Mouse (Mus musculus) hindbrain, postnatal 0 days (tissue): ENCODE results near the gene Nek2. TPM values are rescaled to one million over a fixed set of nuclear protein-coding genes. Genes with fewer than 3 reads are reported as not detected.

Experiments
- ATAC-seq: fragments of 200-750 bp; cut with Nextera tagmentation; 2 replicates; pipeline ENCODE4 v1.8.0; 2017; ENCODE audit warnings: mild to moderate bottlenecking, moderate TSS enrichment, moderate library complexity
- DNase-seq: peaks from one replicate; pipeline ENCODE4 v3.0.0-alpha.2; 2015; ENCODE audit warnings: low spot score
- H3K27ac ChIP-seq: fragments of 300-500 bp; sonication (generic); 2 replicates; pipeline ENCODE4 v1.5.1; 2014; ENCODE audit warnings: mild to moderate bottlenecking
- H3K27me3 ChIP-seq: fragments of 300-500 bp; sonication (generic); 2 replicates; pipeline ENCODE4 v1.6.1; 2014; ENCODE audit warnings: low read length, mixed read lengths; ENCODE audit not compliant: insufficient read depth
- H3K36me3 ChIP-seq: fragments of 300-500 bp; sonication (generic); 2 replicates; pipeline ENCODE4 v1.6.1; 2014; ENCODE audit warnings: low read length, mixed read lengths; ENCODE audit not compliant: insufficient read depth
- H3K4me1 ChIP-seq: fragments of 300-500 bp; sonication (generic); 2 replicates; pipeline ENCODE4 v1.6.1; 2014; ENCODE audit warnings: antibody characterized with exemption, low read length, mixed read lengths; ENCODE audit not compliant: insufficient read depth
- H3K4me2 ChIP-seq: fragments of 300-500 bp; sonication (generic); 2 replicates; pipeline ENCODE4 v1.6.1; 2014; ENCODE audit warnings: low read depth, mild to moderate bottlenecking, low read length, moderate library complexity, mixed read lengths
- H3K4me3 ChIP-seq: fragments of 300-500 bp; sonication (generic); 2 replicates; pipeline ENCODE4 v1.5.1; 2014; ENCODE audit warnings: low read length
- H3K9ac ChIP-seq: fragments of 300-500 bp; sonication (generic); replicated peaks from 2 replicates; pipeline ENCODE4 v1.6.1; 2014; ENCODE audit warnings: mild to moderate bottlenecking, low read length, moderate library complexity, mixed read lengths
- H3K9me3 ChIP-seq: fragments of 300-500 bp; sonication (generic); 2 replicates; pipeline ENCODE4 v1.6.1; 2016; ENCODE audit warnings: low read length, mixed read lengths
- CTCF ChIP-seq: IDR thresholded peaks from 2 replicates; pipeline ENCODE4 v1.5.1; 2016; ENCODE audit warnings: antibody characterized with exemption, control low read depth, low read depth
- WGBS: fragments of 180-500 bp; shearing (Covaris S2); extraction: QIAGEN DNeasy Blood & Tissue Kit; methylation state at CpG from one replicate; pipeline ENCODE4 v1.1.7; 2014; 5-methylcytosine and 5-hydroxymethylcytosine counted together
- polyA plus RNA-seq: library from polyadenylated mRNA; unstranded; fragments of >200 nt; fragmentation: Nextera tagmentation; extraction: Ambion mirVana; gene quantifications from 2 replicates; pipeline ENCODE4 v1.2.1, GENCODE M21; 2015
- total RNA-seq: library from RNA; depleted of rRNA; stranded (reverse); fragments of >200 nt; gene quantifications from 2 replicates; pipeline ENCODE4 v1.2.3, GENCODE M21; 2014; rRNA removed

Gene Nek2
- total RNA-seq (9.1 and 9.5 TPM in 2 replicates), polyA plus RNA-seq (7.7 and 8.4 TPM in 2 replicates)

DNA sequence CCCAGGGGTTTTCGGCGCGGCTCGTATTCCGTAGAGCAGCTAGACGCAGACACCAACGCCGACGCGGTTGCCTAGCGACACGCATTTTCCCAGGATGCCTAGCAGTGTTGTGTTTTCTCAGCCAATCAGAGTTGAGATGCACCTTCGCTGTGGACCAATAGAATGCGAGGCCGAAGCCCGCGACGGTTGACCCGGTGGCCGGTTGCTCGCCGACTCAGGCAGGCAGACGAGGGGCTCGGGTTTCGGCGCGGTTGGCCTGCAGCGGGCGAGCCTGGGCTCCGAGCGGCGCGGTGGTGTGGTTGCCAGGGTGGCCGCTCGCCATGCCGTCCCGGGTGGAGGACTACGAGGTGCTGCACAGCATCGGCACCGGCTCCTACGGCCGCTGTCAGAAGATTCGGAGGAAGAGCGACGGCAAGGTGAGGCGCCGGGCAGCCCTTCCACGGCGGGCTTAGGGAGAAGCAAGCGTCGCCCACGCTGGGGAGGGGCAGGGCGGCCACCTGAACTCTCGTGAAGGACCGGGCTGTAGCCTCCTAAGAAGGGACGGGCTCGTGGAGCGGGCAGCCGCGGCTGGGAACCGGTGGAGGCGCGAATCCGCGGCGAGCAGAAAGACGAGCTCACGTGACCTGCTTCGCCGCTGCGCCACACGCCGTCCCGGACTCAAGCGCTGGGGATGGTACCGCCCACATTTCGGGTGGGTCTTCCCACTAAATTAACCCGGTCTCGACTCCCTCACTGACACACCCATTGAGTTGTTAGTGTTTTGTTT is at the start of gene Nek2:
Gene Nek2, plus strand, starts transcription at position 119 of the 766 bp plus-strand sequence.
- no peaks in the 10 kb centered on the region for H3K9me3 ChIP-seq
- H3K4me2 ChIP-seq, result peak within 1 kb of the TSS; percentile 95
- H3K27me3 ChIP-seq, result no peaks in the 10 kb centered on the region
- WGBS, result under 1% methylated on average over 79 of the region's 79 CpGs
- H3K4me1 ChIP-seq, result no peaks in the 10 kb centered on the region; the same call in 1 of the 2 replicates
- DNase-seq (peak; percentile 99), ATAC-seq (peak; percentile 94)
- H3K36me3 ChIP-seq, result no peaks in the 10 kb centered on the region; the same call in 1 of the 2 replicates
- H3K4me3 ChIP-seq, result peak within 1 kb of the TSS; percentile 74
- no peak within 1 kb of the TSS for H3K27ac ChIP-seq
- peak within 1 kb of the TSS; percentile 52 for H3K9ac ChIP-seq
- no peak for TF ChIP-seq CTCF

DNA sequence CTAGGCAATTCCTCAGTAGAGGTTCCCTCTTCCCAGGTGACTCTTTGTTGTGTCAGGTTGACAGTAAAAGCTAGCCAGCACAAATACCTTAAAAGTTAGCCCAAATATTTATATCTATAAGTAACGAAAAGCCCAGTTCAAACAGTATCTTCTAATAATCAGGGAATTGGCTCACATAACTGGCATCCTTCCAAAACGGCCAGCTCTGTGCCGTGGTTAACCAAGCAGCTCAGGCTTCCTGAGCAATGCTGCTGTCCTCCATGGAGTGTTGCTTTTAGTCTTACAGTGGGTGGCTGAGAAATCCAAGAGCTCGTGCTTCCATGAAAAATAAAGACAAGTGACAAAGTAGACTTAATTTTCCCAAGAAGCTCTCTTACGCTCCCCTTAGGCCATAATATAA is 47.1 kb upstream of the Nek2 start:
- Histone ChIP-seq H3K36me3 (peaks cover 20% of the 10 kb centered on the region; the same call in 1 of the 2 replicates), H3K9me3 (no peaks in the 10 kb centered on the region), H3K27ac (no peak overlapping the region), H3K4me2 (no peak overlapping the region), H3K9ac (no peak overlapping the region), H3K4me3 (no peak overlapping the region), H3K4me1 (no peaks in the 10 kb centered on the region), H3K27me3 (no peaks in the 10 kb centered on the region)
- DNase-seq (peak; percentile 45), ATAC-seq (no peak)
- WGBS, result 62% methylated on average over 5 of the region's 5 CpGs
- TF ChIP-seq CTCF, result no peak

DNA sequence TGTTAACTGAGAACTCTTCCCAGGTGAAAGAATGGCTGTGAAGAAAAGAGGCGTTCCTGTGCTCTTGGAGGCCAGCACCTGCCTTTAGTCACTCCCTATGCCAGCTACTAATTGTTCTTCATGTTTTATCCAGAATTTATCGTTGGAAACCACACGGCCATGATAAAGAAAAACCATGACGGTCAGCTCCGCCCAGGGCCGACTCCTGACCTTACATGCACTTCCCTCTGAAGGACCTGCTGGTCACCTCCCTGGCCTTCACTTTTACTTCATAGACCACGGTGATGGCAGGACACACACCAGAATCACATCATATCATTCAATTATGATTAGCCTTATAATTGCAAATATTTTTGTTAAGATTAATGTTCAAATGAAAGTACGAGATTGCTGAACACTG is 46.1 kb upstream of the Nek2 start:
- H3K4me2 ChIP-seq, result no peak overlapping the region
- DNase-seq, result no peak
- TF ChIP-seq CTCF, result no peak
- no peak overlapping the region for H3K4me3 ChIP-seq
- 90% methylated on average over 8 of the region's 8 CpGs for WGBS
- no peaks in the 10 kb centered on the region for H3K9me3 ChIP-seq
- peaks cover 20% of the 10 kb centered on the region; the same call in 1 of the 2 replicates for H3K36me3 ChIP-seq
- H3K4me1 ChIP-seq, result no peaks in the 10 kb centered on the region
- ATAC-seq, result no peak
- no peaks in the 10 kb centered on the region for H3K27me3 ChIP-seq
- no peak overlapping the region for H3K9ac ChIP-seq
- H3K27ac ChIP-seq, result no peak overlapping the region

DNA sequence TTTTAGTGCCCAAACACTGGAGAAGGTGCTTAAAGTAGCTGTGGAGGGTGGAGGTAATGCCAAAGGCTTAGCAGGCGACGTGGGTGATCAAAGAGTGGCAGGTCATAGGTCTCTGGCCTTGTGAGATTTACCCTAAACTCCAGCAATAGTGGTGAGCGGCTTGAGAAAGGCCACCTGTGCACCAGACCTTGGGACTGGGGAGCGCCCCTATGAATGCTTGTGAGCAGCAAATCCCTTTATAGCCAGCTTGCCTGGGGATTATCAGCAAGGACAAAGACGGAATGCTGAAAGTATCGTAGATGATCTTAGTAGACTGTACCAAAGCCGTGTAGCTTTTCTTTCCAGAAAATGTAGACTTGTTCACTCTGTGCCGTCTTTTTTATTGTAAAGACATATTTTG is 43.7 kb upstream of the Nek2 start:
- WGBS, result 82% methylated on average over 8 of the region's 8 CpGs
- TF ChIP-seq CTCF, result no peak

DNA sequence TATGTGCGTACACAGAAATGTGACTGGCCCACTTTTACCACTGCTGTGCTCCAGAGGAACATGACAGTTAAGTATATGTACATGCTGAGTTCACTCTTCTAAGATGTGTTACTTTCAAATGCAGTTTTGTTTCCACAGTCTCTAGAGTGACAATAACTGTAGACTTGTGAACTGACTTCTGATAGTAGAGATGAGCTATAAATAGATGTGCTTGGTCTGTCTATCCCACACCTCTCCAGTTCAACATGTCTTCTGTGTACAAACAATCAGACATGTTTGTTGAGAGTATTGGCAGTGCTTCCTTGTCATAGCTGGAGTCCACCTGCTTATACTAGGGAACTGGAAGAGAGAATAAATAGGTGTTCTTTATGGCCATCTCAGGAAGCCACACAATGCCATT is 40.8 kb upstream of the Nek2 start:
- DNase-seq (no peak), ATAC-seq (no peak)
- Histone ChIP-seq H3K36me3 (peaks cover 15% of the 10 kb centered on the region; the same call in 1 of the 2 replicates), H3K27ac (no peak overlapping the region), H3K27me3 (no peaks in the 10 kb centered on the region), H3K9me3 (no peaks in the 10 kb centered on the region), H3K4me2 (no peak overlapping the region), H3K4me3 (no peak overlapping the region), H3K4me1 (no peaks in the 10 kb centered on the region), H3K9ac (no peak overlapping the region)
- WGBS, result 100% methylated on average over 1 of the region's 1 CpGs
- no peak for TF ChIP-seq CTCF

More for the DNA sequence above, 43.7 kb upstream of the Nek2 start:
- Histone ChIP-seq H3K27ac (no peak overlapping the region), H3K4me2 (no peak overlapping the region), H3K9me3 (no peaks in the 10 kb centered on the region), H3K4me3 (no peak overlapping the region), H3K9ac (no peak overlapping the region), H3K27me3 (no peaks in the 10 kb centered on the region), H3K36me3 (peaks cover 20% of the 10 kb centered on the region; the same call in 1 of the 2 replicates), H3K4me1 (no peaks in the 10 kb centered on the region)
- DNase-seq, result no peak
- no peak for ATAC-seq

DNA sequence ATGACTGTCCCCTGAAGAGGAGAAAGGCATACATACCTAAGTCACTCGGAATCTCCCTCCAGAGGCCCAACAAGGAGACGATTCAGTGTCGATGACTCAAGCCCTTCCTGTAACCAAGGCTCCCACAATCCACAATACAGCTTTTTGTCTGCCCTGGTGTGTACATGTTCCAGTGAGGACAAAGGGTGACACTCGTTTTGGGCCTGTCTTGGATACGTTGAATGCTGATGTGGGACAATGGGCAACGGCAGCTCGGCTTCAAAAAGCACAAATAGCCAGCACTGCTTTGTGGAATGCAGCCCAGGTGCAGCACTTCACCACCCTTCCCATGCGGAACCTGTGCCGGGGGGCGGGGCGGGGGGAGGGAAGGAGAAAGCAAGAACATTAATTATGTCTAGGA is 36.1 kb upstream of the Nek2 start:
- no peak for TF ChIP-seq CTCF
- Histone ChIP-seq H3K9ac (no peak overlapping the region), H3K4me1 (no peaks in the 10 kb centered on the region), H3K27ac (no peak overlapping the region), H3K36me3 (no peaks in the 10 kb centered on the region), H3K27me3 (no peaks in the 10 kb centered on the region), H3K4me2 (no peak overlapping the region), H3K9me3 (no peaks in the 10 kb centered on the region), H3K4me3 (no peak overlapping the region)
- ATAC-seq (no peak), DNase-seq (no peak)
- WGBS, result 53% methylated on average over 11 of the region's 11 CpGs

DNA sequence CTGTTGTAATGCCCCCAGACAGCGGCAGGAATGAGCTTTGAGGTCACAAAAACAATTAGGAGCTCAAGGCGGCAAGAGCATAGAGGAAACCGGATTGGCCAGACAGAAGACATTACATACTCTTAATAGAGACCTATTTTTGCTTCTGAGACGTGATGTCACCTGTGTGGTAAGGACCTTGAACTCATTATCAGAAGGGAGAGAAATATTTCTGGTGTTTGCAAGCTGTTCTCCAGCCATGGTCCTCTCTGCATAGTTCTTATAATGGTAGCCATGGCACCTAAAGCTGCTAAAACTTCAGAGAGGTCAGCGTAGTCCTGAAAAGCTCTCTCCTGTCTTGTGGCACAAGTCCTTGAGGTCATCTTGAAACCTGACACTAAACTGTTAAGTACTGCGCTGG is 35.0 kb upstream of the Nek2 start:
- Histone ChIP-seq H3K9ac (no peak overlapping the region), H3K4me2 (no peak overlapping the region), H3K36me3 (no peaks in the 10 kb centered on the region), H3K27ac (no peak overlapping the region), H3K27me3 (no peaks in the 10 kb centered on the region), H3K4me3 (no peak overlapping the region), H3K4me1 (no peaks in the 10 kb centered on the region), H3K9me3 (no peaks in the 10 kb centered on the region)
- no peak for TF ChIP-seq CTCF
- 72% methylated on average over 6 of the region's 6 CpGs for WGBS
- no peak for DNase-seq
- ATAC-seq, result no peak
